Mouse (Mus musculus): ENCODE data around the gene Eogt. TPM values are rescaled to one million over a fixed set of nuclear protein-coding genes. Genes with fewer than 3 reads are reported as not detected.

Eogt gene
- polyA plus RNA-seq, 1 experiment = not detected

- peaks cover 12% of the 10 kb centered on the region for H3K36me3 ChIP-seq (ENCODE audit: control insufficient read depth)
- no peaks in the 10 kb centered on the region for H3K27me3 ChIP-seq (ENCODE audit: control insufficient read depth)
- H3K4me3 ChIP-seq (replicated peaks) = no peak overlapping the region
- TF ChIP-seq TAL1 (IDR thresholded peaks at IDR 0.05; ENCODE audit: low read length) (no peak), GATA1 (IDR thresholded peaks at IDR 0.05; ENCODE audit: low read length) (no peak)
- H3K9me3 ChIP-seq (ENCODE audit: control insufficient read depth, low read length) = no peaks in the 10 kb centered on the region
- H3K4me1 ChIP-seq (ENCODE audit: control insufficient read depth) = peaks cover 5% of the 10 kb centered on the region; the same call in 1 of the 2 replicates
Observed at GRCm38 (mm10) chr6:97116896-97117295, 32.1 kb downstream of the Eogt start.

GRCm38 (mm10) chr6:97114821-97115220 is 34.2 kb downstream of the Eogt start:
- H3K36me3 ChIP-seq (ENCODE audit: control insufficient read depth) = peaks cover 9% of the 10 kb centered on the region
- TF ChIP-seq GATA1 (IDR thresholded peaks at IDR 0.05; ENCODE audit: low read length) (no peak), TAL1 (IDR thresholded peaks at IDR 0.05; ENCODE audit: low read length) (no peak)
- no peaks in the 10 kb centered on the region for H3K27me3 ChIP-seq (ENCODE audit: control insufficient read depth)
- no peaks in the 10 kb centered on the region for H3K9me3 ChIP-seq (ENCODE audit: control insufficient read depth, low read length)
- H3K4me3 ChIP-seq (replicated peaks) = no peak overlapping the region
- H3K4me1 ChIP-seq (ENCODE audit: control insufficient read depth) = peaks cover 5% of the 10 kb centered on the region; the same call in 1 of the 2 replicates

GRCm38 (mm10) chr6:97112177-97112576 is 36.8 kb downstream of the Eogt start:
- no peaks in the 10 kb centered on the region for H3K9me3 ChIP-seq (ENCODE audit: control insufficient read depth, low read length)
- no peaks in the 10 kb centered on the region for H3K27me3 ChIP-seq (ENCODE audit: control insufficient read depth)
- TF ChIP-seq TAL1 (IDR thresholded peaks at IDR 0.05; ENCODE audit: low read length) (no peak), GATA1 (IDR thresholded peaks at IDR 0.05; ENCODE audit: low read length) (no peak)
- H3K36me3 ChIP-seq (ENCODE audit: control insufficient read depth) = peaks cover 6% of the 10 kb centered on the region
- peaks cover 3% of the 10 kb centered on the region; the same call in 1 of the 2 replicates for H3K4me1 ChIP-seq (ENCODE audit: control insufficient read depth)
- no peak overlapping the region for H3K4me3 ChIP-seq (replicated peaks)

- Histone ChIP-seq H3K27me3 (ENCODE audit: control insufficient read depth) (peaks cover 12% of the 10 kb centered on the region), H3K9me3 (ENCODE audit: control insufficient read depth, low read length) (no peaks in the 10 kb centered on the region), H3K36me3 (ENCODE audit: control insufficient read depth) (no peaks in the 10 kb centered on the region), H3K4me3 (replicated peaks) (no peak overlapping the region), H3K4me1 (ENCODE audit: control insufficient read depth) (no peaks in the 10 kb centered on the region)
- TF ChIP-seq GATA1 (IDR thresholded peaks at IDR 0.05; ENCODE audit: low read length) = no peak
- no peak for TF ChIP-seq TAL1 (IDR thresholded peaks at IDR 0.05; ENCODE audit: low read length)
Observed at GRCm38 (mm10) chr6:97106777-97107176, 42.2 kb downstream of the Eogt start.

GRCm38 (mm10) chr6:97106106-97106505 is 42.9 kb downstream of the Eogt start:
- Histone ChIP-seq H3K9me3 (ENCODE audit: control insufficient read depth, low read length) (no peaks in the 10 kb centered on the region), H3K27me3 (ENCODE audit: control insufficient read depth) (peaks cover 18% of the 10 kb centered on the region), H3K36me3 (ENCODE audit: control insufficient read depth) (no peaks in the 10 kb centered on the region), H3K4me3 (replicated peaks) (no peak overlapping the region), H3K4me1 (ENCODE audit: control insufficient read depth) (no peaks in the 10 kb centered on the region)
- no peak for TF ChIP-seq GATA1 (IDR thresholded peaks at IDR 0.05; ENCODE audit: low read length)
- no peak for TF ChIP-seq TAL1 (IDR thresholded peaks at IDR 0.05; ENCODE audit: low read length)

- TF ChIP-seq GATA1 (IDR thresholded peaks at IDR 0.05; ENCODE audit: low read length) (no peak), TAL1 (IDR thresholded peaks at IDR 0.05; ENCODE audit: low read length) (no peak)
- H3K9me3 ChIP-seq (ENCODE audit: control insufficient read depth, low read length) = no peaks in the 10 kb centered on the region
- no peak overlapping the region for H3K4me3 ChIP-seq (replicated peaks)
- H3K36me3 ChIP-seq (ENCODE audit: control insufficient read depth) = no peaks in the 10 kb centered on the region
- H3K27me3 ChIP-seq (ENCODE audit: control insufficient read depth) = peaks cover 18% of the 10 kb centered on the region
- H3K4me1 ChIP-seq (ENCODE audit: control insufficient read depth) = no peaks in the 10 kb centered on the region
Observed at GRCm38 (mm10) chr6:97104264-97104852, 44.6 kb downstream of the Eogt start.

- Histone ChIP-seq H3K4me1 (ENCODE audit: control insufficient read depth) (no peaks in the 10 kb centered on the region), H3K4me3 (replicated peaks) (no peak overlapping the region), H3K9me3 (ENCODE audit: control insufficient read depth, low read length) (no peaks in the 10 kb centered on the region), H3K36me3 (ENCODE audit: control insufficient read depth) (no peaks in the 10 kb centered on the region), H3K27me3 (ENCODE audit: control insufficient read depth) (peaks cover 18% of the 10 kb centered on the region)
- no peak for TF ChIP-seq GATA1 (IDR thresholded peaks at IDR 0.05; ENCODE audit: low read length)
- no peak for TF ChIP-seq TAL1 (IDR thresholded peaks at IDR 0.05; ENCODE audit: low read length)
Observed at GRCm38 (mm10) chr6:97101958-97102702, 46.9 kb downstream of the Eogt start.

- no peak for TF ChIP-seq TAL1 (IDR thresholded peaks at IDR 0.05; ENCODE audit: low read length)
- no peak for TF ChIP-seq GATA1 (IDR thresholded peaks at IDR 0.05; ENCODE audit: low read length)
- no peak overlapping the region for H3K4me3 ChIP-seq (replicated peaks)
- peaks cover 18% of the 10 kb centered on the region for H3K27me3 ChIP-seq (ENCODE audit: control insufficient read depth)
- no peaks in the 10 kb centered on the region for H3K36me3 ChIP-seq (ENCODE audit: control insufficient read depth)
- no peaks in the 10 kb centered on the region for H3K9me3 ChIP-seq (ENCODE audit: control insufficient read depth, low read length)
- no peaks in the 10 kb centered on the region for H3K4me1 ChIP-seq (ENCODE audit: control insufficient read depth)
Observed at GRCm38 (mm10) chr6:97101190-97101957, 47.6 kb downstream of the Eogt start.

GRCm38 (mm10) chr6:97082336-97082735 is 66.6 kb downstream of the Eogt start:
- Histone ChIP-seq H3K9me3 (ENCODE audit: control insufficient read depth, low read length) (peaks cover 3% of the 10 kb centered on the region; the same call in 1 of the 2 replicates), H3K4me1 (ENCODE audit: control insufficient read depth) (no peaks in the 10 kb centered on the region), H3K36me3 (ENCODE audit: control insufficient read depth) (no peaks in the 10 kb centered on the region), H3K27me3 (ENCODE audit: control insufficient read depth) (no peaks in the 10 kb centered on the region; the same call in 1 of the 2 replicates), H3K4me3 (replicated peaks) (no peak overlapping the region)
- no peak for TF ChIP-seq TAL1 (IDR thresholded peaks at IDR 0.05; ENCODE audit: low read length)
